Mouse (Mus musculus) midbrain, embryonic 11.5 days (tissue): ENCODE results near the gene Cyp11a1. TPM values are rescaled to one million over a fixed set of nuclear protein-coding genes. Genes with fewer than 3 reads are reported as not detected.

Source experiments
- ATAC-seq: fragments of 200-750 bp; cut with Nextera tagmentation; 2 replicates; pipeline ENCODE4 v1.8.0; 2017; ENCODE audit warnings: moderate TSS enrichment, moderate library complexity; ENCODE audit not compliant: low FRiP score
- DNase-seq: peaks from one replicate; pipeline ENCODE4 v3.0.0; 2015; ENCODE audit warnings: low spot score; ENCODE audit errors: missing footprints
- H3K27ac ChIP-seq: fragments of 300-500 bp; sonication (generic); 2 replicates; pipeline ENCODE4 v1.5.1; 2014; ENCODE audit warnings: low read depth, low read length
- H3K27me3 ChIP-seq: fragments of 300-500 bp; sonication (generic); 2 replicates; pipeline ENCODE4 v1.6.1; 2014; ENCODE audit warnings: mild to moderate bottlenecking, low read length, moderate library complexity, mixed read lengths; ENCODE audit not compliant: control insufficient read depth, insufficient read depth
- H3K36me3 ChIP-seq: fragments of 300-500 bp; sonication (generic); 2 replicates; pipeline ENCODE4 v1.6.1; 2014; ENCODE audit warnings: mild to moderate bottlenecking, low read length, moderate library complexity, mixed read lengths; ENCODE audit not compliant: control insufficient read depth, insufficient read depth
- H3K4me1 ChIP-seq: fragments of 300-500 bp; sonication (generic); 2 replicates; pipeline ENCODE4 v1.6.1; 2014; ENCODE audit warnings: low read length; ENCODE audit not compliant: control insufficient read depth, insufficient read depth
- H3K4me2 ChIP-seq: fragments of 300-500 bp; sonication (generic); 2 replicates; pipeline ENCODE4 v1.6.1; 2014; ENCODE audit warnings: mild to moderate bottlenecking, moderate library complexity
- H3K4me3 ChIP-seq: fragments of 300-500 bp; sonication (generic); 2 replicates; pipeline ENCODE4 v1.5.1; 2014; ENCODE audit warnings: low read depth, low read length
- H3K9ac ChIP-seq: fragments of 300-500 bp; sonication (generic); 2 replicates; pipeline ENCODE4 v1.6.1; 2014; ENCODE audit warnings: low read length
- H3K9me3 ChIP-seq: fragments of 300-500 bp; sonication (generic); 2 replicates; pipeline ENCODE4 v1.6.1; 2016; ENCODE audit warnings: low read length; ENCODE audit not compliant: control insufficient read depth
- WGBS: fragments of 180-500 bp; shearing (Covaris S2); extraction: QIAGEN DNeasy Blood & Tissue Kit; methylation state at CpG from one replicate; pipeline ENCODE4 v1.1.7; 2014; 5-methylcytosine and 5-hydroxymethylcytosine counted together
- polyA plus RNA-seq: library from polyadenylated mRNA; unstranded; fragments of >200 nt; fragmentation: Nextera tagmentation; extraction: Ambion mirVana; gene quantifications from 2 replicates; pipeline ENCODE4 v1.2.1, GENCODE M21; 2014

Gene Cyp11a1
- polyA plus RNA-seq, 1 experiment from 2014 or later: not detected

- DNase-seq (peak; percentile 37), ATAC-seq (no peak)
- H3K4me3 ChIP-seq: no peak overlapping the region
These were observed 34.0 kb upstream of the Cyp11a1 start for GRCm38 (mm10) chr9:57972141-57972591.

GRCm38 (mm10) chr9:57972776-57973439, 33.3 kb upstream of the Cyp11a1 start:
- no peak for ATAC-seq
- Histone ChIP-seq H3K9ac (no peak overlapping the region), H3K36me3 (no peaks in the 10 kb centered on the region), H3K4me1 (no peaks in the 10 kb centered on the region), H3K9me3 (no peaks in the 10 kb centered on the region), H3K27me3 (no peaks in the 10 kb centered on the region), H3K4me3 (no peak overlapping the region), H3K27ac (no peak overlapping the region), H3K4me2 (no peak overlapping the region)
- 74% methylated on average over 9 of the region's 9 CpGs for WGBS
- DNase-seq: peak; percentile 33

More at GRCm38 (mm10) chr9:57972141-57972591, 34.0 kb upstream of the Cyp11a1 start:
- Histone ChIP-seq H3K9me3 (no peaks in the 10 kb centered on the region), H3K9ac (no peak overlapping the region), H3K27ac (no peak overlapping the region), H3K4me1 (no peaks in the 10 kb centered on the region), H3K4me2 (no peak overlapping the region), H3K27me3 (no peaks in the 10 kb centered on the region), H3K36me3 (no peaks in the 10 kb centered on the region)
- 68% methylated on average over 9 of the region's 9 CpGs for WGBS

GRCm38 (mm10) chr9:57973440-57974066, 32.7 kb upstream of the Cyp11a1 start:
- Histone ChIP-seq H3K9me3 (no peaks in the 10 kb centered on the region), H3K4me2 (no peak overlapping the region), H3K36me3 (no peaks in the 10 kb centered on the region), H3K27me3 (no peaks in the 10 kb centered on the region), H3K9ac (no peak overlapping the region), H3K27ac (no peak overlapping the region), H3K4me3 (no peak overlapping the region), H3K4me1 (no peaks in the 10 kb centered on the region)
- ATAC-seq: no peak
- peak; percentile 21 for DNase-seq
- 82% methylated on average over 6 of the region's 6 CpGs for WGBS

GRCm38 (mm10) chr9:57974221-57974620, 32.0 kb upstream of the Cyp11a1 start:
- ATAC-seq (no peak), DNase-seq (peak; percentile 47)
- Histone ChIP-seq H3K4me1 (no peaks in the 10 kb centered on the region), H3K36me3 (no peaks in the 10 kb centered on the region), H3K9me3 (no peaks in the 10 kb centered on the region), H3K4me3 (no peak overlapping the region), H3K9ac (no peak overlapping the region), H3K27me3 (no peaks in the 10 kb centered on the region), H3K27ac (no peak overlapping the region), H3K4me2 (no peak overlapping the region)
- 81% methylated on average over 5 of the region's 5 CpGs for WGBS

- H3K27me3 ChIP-seq: no peaks in the 10 kb centered on the region
- H3K36me3 ChIP-seq: no peaks in the 10 kb centered on the region
- no peak for DNase-seq
- no peaks in the 10 kb centered on the region for H3K9me3 ChIP-seq
- WGBS: 89% methylated on average over 5 of the region's 5 CpGs
- no peak overlapping the region for H3K4me3 ChIP-seq
- no peaks in the 10 kb centered on the region for H3K4me1 ChIP-seq
- no peak overlapping the region for H3K4me2 ChIP-seq
- no peak for ATAC-seq
- no peak overlapping the region for H3K9ac ChIP-seq
- H3K27ac ChIP-seq: no peak overlapping the region
These were observed 30.9 kb upstream of the Cyp11a1 start for GRCm38 (mm10) chr9:57975200-57975821.

GRCm38 (mm10) chr9:57978025-57978424, 28.2 kb upstream of the Cyp11a1 start:
- 82% methylated on average over 6 of the region's 6 CpGs for WGBS
- no peaks in the 10 kb centered on the region for H3K9me3 ChIP-seq
- H3K27ac ChIP-seq: no peak overlapping the region
- no peaks in the 10 kb centered on the region for H3K4me1 ChIP-seq
- ATAC-seq (no peak), DNase-seq (no peak)
- H3K36me3 ChIP-seq: no peaks in the 10 kb centered on the region
- no peak overlapping the region for H3K9ac ChIP-seq
- no peak overlapping the region for H3K4me3 ChIP-seq
- no peak overlapping the region for H3K4me2 ChIP-seq
- no peaks in the 10 kb centered on the region for H3K27me3 ChIP-seq

GRCm38 (mm10) chr9:57978858-57979257, 27.4 kb upstream of the Cyp11a1 start:
- WGBS: 75% methylated on average over 3 of the region's 3 CpGs
- no peaks in the 10 kb centered on the region for H3K36me3 ChIP-seq
- H3K4me3 ChIP-seq: no peak overlapping the region

GRCm38 (mm10) chr9:57980570-57980969, 25.6 kb upstream of the Cyp11a1 start:
- no peaks in the 10 kb centered on the region for H3K27me3 ChIP-seq
- WGBS: 83% methylated on average over 10 of the region's 10 CpGs
- no peaks in the 10 kb centered on the region for H3K36me3 ChIP-seq
- H3K4me1 ChIP-seq: no peaks in the 10 kb centered on the region
- ATAC-seq (no peak), DNase-seq (no peak)
- H3K9me3 ChIP-seq: no peaks in the 10 kb centered on the region
- no peak overlapping the region for H3K4me3 ChIP-seq
- H3K27ac ChIP-seq: no peak overlapping the region
- no peak overlapping the region for H3K9ac ChIP-seq
- H3K4me2 ChIP-seq: no peak overlapping the region

More at GRCm38 (mm10) chr9:57978858-57979257, 27.4 kb upstream of the Cyp11a1 start:
- Histone ChIP-seq H3K9ac (no peak overlapping the region), H3K27me3 (no peaks in the 10 kb centered on the region), H3K4me1 (no peaks in the 10 kb centered on the region), H3K27ac (no peak overlapping the region), H3K9me3 (no peaks in the 10 kb centered on the region), H3K4me2 (no peak overlapping the region)
- DNase-seq (no peak), ATAC-seq (no peak)

GRCm38 (mm10) chr9:57985304-57985703, 20.9 kb upstream of the Cyp11a1 start:
- H3K9me3 ChIP-seq: no peaks in the 10 kb centered on the region
- no peaks in the 10 kb centered on the region for H3K27me3 ChIP-seq
- no peak overlapping the region for H3K9ac ChIP-seq
- H3K4me2 ChIP-seq: no peak overlapping the region
- 92% methylated on average over 8 of the region's 8 CpGs for WGBS
- H3K4me3 ChIP-seq: no peak overlapping the region
- H3K4me1 ChIP-seq: no peaks in the 10 kb centered on the region
- ATAC-seq (no peak), DNase-seq (no peak)
- H3K27ac ChIP-seq: no peak overlapping the region
- no peaks in the 10 kb centered on the region for H3K36me3 ChIP-seq
